Mouse (Mus musculus) heart, postnatal 0 days (tissue): ENCODE results near the gene Nlrx1. TPM values are rescaled to one million over a fixed set of nuclear protein-coding genes. Genes with fewer than 3 reads are reported as not detected.

Experiments
- ATAC-seq: fragments of 200-750 bp; cut with Nextera tagmentation; 2 replicates; pipeline ENCODE4 v1.8.0; 2017; ENCODE audit warnings: low read depth, moderate number of reproducible peaks, moderate library complexity; ENCODE audit not compliant: insufficient read depth
- DNase-seq: peaks from one replicate; pipeline ENCODE4 v3.0.0-alpha.2; 2016; ENCODE audit warnings: low spot score
- H3K27ac ChIP-seq: fragments of 300-500 bp; sonication (generic); 2 replicates; pipeline ENCODE4 v1.5.1; 2014; ENCODE audit warnings: low read depth, mild to moderate bottlenecking
- H3K27me3 ChIP-seq: fragments of 300-500 bp; sonication (generic); 2 replicates; pipeline ENCODE4 v1.6.1; 2014; ENCODE audit warnings: low read length, mixed read lengths; ENCODE audit not compliant: control insufficient read depth, insufficient read depth
- H3K36me3 ChIP-seq: fragments of 300-500 bp; sonication (generic); replicated peaks from 2 replicates; pipeline ENCODE4 v1.6.1; 2014; ENCODE audit warnings: low read length, mixed read lengths; ENCODE audit not compliant: control insufficient read depth, insufficient read depth
- H3K4me1 ChIP-seq: fragments of 300-500 bp; sonication (generic); 2 replicates; pipeline ENCODE4 v1.6.1; 2014; ENCODE audit warnings: antibody characterized with exemption; ENCODE audit not compliant: control insufficient read depth, insufficient read depth
- H3K4me2 ChIP-seq: fragments of 300-500 bp; sonication (generic); 2 replicates; pipeline ENCODE4 v1.6.1; 2014; ENCODE audit warnings: low read depth, mild to moderate bottlenecking, low read length, moderate library complexity
- H3K4me3 ChIP-seq: fragments of 300-500 bp; sonication (generic); 2 replicates; pipeline ENCODE4 v1.5.1; 2014; ENCODE audit warnings: low read depth, low read length
- H3K9ac ChIP-seq: fragments of 300-500 bp; sonication (generic); replicated peaks from 2 replicates; pipeline ENCODE4 v1.6.1; 2014; ENCODE audit warnings: low read depth, low read length, mixed read lengths
- H3K9me3 ChIP-seq: fragments of 300-500 bp; sonication (generic); replicated peaks from 2 replicates; pipeline ENCODE4 v1.6.1; 2016; ENCODE audit warnings: low read length; ENCODE audit not compliant: control insufficient read depth
- CTCF ChIP-seq: IDR thresholded peaks from 2 replicates; pipeline ENCODE4 v1.5.1; 2016; ENCODE audit warnings: antibody characterized with exemption, control low read depth, low read depth
- EP300 ChIP-seq: IDR thresholded peaks from 2 replicates; pipeline ENCODE4 v1.6.1; 2016; ENCODE audit warnings: antibody characterized with exemption, low read depth
- WGBS: fragments of 180-500 bp; shearing (Covaris S2); extraction: QIAGEN DNeasy Blood & Tissue Kit; methylation state at CpG from one replicate; pipeline ENCODE4 v1.1.7; 2014; 5-methylcytosine and 5-hydroxymethylcytosine counted together
- polyA plus RNA-seq: library from polyadenylated mRNA; unstranded; fragments of >200 nt; fragmentation: Nextera tagmentation; extraction: Ambion mirVana; gene quantifications from 2 replicates; pipeline ENCODE4 v1.2.1, GENCODE M21; 2015
- total RNA-seq: library from RNA; depleted of rRNA; stranded (reverse); fragments of >200 nt; gene quantifications from 2 replicates; pipeline ENCODE4 v1.2.3, GENCODE M21; 2014; ENCODE audit warnings: low replicate concordance

Gene Nlrx1
- total and polyA plus RNA-seq, 2 experiments from 2014 or later, result 10.2 to 15.4 TPM

DNA sequence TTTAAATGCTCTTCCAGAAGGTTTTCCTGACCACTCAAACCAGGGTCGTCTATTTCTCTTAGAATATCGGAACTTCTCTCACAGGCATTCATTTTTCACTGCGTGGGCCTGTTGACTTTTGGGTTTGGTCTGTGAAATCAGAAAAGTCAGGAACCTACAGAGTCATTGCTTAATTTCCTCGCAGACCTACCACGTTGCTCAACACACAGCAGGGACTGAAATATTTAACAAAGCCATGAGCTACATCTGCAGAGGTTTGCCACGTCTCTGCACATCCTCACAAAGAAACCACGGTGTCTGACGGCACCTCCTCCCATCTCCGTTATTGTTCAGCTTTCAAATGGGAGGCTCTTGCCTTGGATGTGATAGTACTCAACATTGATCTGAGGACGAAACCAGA is 9.4 kb downstream of the Nlrx1 start:
- H3K4me1 ChIP-seq, result no peaks in the 10 kb centered on the region
- no peaks in the 10 kb centered on the region for H3K9me3 ChIP-seq
- H3K4me3 ChIP-seq, result no peak overlapping the region
- H3K4me2 ChIP-seq, result no peak overlapping the region
- H3K27ac ChIP-seq, result no peak overlapping the region
- H3K9ac ChIP-seq, result no peak overlapping the region
- ATAC-seq, result no peak
- WGBS, result 76% methylated on average over 10 of the region's 10 CpGs
- H3K27me3 ChIP-seq, result no peaks in the 10 kb centered on the region
- peaks cover 8% of the 10 kb centered on the region for H3K36me3 ChIP-seq
- no peak for TF ChIP-seq EP300
- TF ChIP-seq CTCF, result no peak
- DNase-seq, result no peak

DNA sequence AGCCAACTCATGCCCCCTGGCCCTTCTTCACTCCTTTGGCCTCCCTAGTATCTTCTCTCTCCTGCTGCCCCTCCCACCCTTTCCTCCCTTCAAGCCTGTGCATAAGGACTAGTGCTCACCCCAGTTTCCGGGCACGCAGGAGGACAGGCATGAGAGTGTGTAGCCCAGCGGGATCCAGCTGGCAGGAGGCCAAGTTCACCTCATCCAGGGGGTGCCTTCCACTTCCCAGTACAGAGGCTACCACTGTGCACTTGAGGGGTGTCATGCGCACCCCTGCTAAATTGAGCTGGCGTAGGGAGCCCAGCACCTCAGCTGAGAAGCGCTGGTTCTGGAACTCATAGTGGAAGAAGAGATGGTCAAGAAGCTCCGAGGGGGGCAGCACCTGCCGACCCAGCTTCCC is 12.2 kb downstream of the Nlrx1 start:
- Histone ChIP-seq H3K27ac (no peak overlapping the region), H3K36me3 (no peaks in the 10 kb centered on the region), H3K4me3 (no peak overlapping the region), H3K4me1 (no peaks in the 10 kb centered on the region), H3K9me3 (no peaks in the 10 kb centered on the region), H3K9ac (no peak overlapping the region), H3K4me2 (no peak overlapping the region), H3K27me3 (no peaks in the 10 kb centered on the region)
- ATAC-seq, result no peak
- TF ChIP-seq CTCF, result no peak
- no peak for TF ChIP-seq EP300
- WGBS, result 67% methylated on average over 8 of the region's 8 CpGs
- DNase-seq, result no peak

DNA sequence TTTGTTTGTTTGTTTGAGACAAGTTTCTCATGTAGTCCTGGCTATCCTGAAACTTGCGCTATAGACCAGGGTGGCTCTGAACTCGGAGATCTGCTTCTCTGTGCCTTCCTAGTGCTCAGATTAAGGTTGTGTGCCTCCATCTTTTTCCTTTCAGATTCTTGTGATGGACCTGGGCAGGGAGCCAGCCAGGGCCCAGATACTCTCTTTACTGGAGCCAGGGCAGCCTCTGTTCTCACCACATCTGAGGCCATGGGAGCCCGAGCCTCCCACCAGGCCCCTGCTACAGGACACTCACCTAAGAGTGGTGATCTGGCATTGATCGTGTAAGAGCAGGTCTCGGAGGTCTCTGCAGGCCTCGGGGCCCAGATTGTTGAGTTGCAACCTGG is 13.3 kb downstream of the Nlrx1 start:
- Histone ChIP-seq H3K9me3 (no peaks in the 10 kb centered on the region), H3K4me2 (no peak overlapping the region), H3K4me3 (no peak overlapping the region), H3K27me3 (no peaks in the 10 kb centered on the region), H3K36me3 (no peaks in the 10 kb centered on the region), H3K9ac (no peak overlapping the region), H3K27ac (no peak overlapping the region), H3K4me1 (no peaks in the 10 kb centered on the region)
- no peak for ATAC-seq
- no peak for DNase-seq
- 50% methylated on average over 6 of the region's 6 CpGs for WGBS
- TF ChIP-seq CTCF (no peak), EP300 (no peak)

DNA sequence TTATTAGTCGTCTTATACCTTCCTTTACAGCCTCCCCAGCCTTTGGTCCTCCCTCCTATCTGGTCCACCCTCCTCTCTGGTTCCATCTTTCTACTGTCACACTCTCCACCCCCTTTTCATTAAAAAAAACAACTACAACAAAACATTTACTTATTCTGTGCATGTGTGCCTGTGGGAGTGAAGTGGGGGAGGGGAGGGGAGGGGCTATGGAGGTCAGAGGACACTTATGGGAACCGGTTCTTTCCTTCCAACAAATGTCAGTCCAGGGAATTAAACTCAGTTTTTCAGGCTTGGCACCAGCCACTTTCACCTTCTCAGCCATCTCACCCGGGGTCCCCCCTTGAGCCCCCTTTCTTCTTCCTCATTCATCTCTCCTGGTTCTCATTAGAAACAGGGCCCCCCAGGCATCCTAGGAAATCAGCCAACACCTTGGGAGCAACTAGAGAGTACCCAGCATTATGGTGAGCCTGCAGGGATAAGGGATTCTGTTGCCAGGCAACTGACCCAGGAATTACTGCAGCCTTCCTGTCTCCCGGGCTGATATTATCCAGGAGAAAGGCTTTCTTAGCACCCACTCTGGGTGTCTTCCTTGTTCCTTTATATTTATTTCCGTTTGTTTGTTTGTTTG is 13.8 kb downstream of the Nlrx1 start:
- DNase-seq (no peak), ATAC-seq (no peak)
- Histone ChIP-seq H3K9ac (no peak overlapping the region), H3K27me3 (no peaks in the 10 kb centered on the region), H3K27ac (no peak overlapping the region), H3K9me3 (no peaks in the 10 kb centered on the region), H3K36me3 (no peaks in the 10 kb centered on the region), H3K4me2 (no peak overlapping the region), H3K4me1 (no peaks in the 10 kb centered on the region), H3K4me3 (no peak overlapping the region)
- TF ChIP-seq EP300, result no peak
- no peak for TF ChIP-seq CTCF
- 29% methylated on average over 5 of the region's 5 CpGs for WGBS

DNA sequence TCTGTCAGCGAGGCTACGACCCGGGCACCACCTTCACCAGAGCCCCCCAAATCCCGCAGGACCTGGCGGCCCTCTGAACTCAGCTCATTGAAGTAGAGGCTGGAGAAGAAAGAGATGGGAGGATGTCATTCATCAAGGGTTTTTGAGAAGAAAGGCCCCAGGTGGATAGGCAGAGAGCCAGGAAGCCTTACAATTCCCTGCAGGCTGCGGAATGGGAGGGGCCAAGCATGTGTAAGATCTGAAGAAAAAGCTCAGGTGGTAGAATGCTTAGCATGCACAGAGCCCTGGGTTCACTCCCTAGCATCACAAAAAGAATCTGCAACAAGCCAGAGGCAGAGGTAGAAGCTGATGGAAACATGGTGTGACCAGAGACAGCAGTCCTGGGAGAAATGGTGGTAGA is 15.0 kb downstream of the Nlrx1 start:
- ATAC-seq (no peak), DNase-seq (no peak)
- Histone ChIP-seq H3K9me3 (no peaks in the 10 kb centered on the region), H3K9ac (no peak overlapping the region), H3K4me1 (no peaks in the 10 kb centered on the region), H3K27me3 (no peaks in the 10 kb centered on the region), H3K4me3 (no peak overlapping the region), H3K36me3 (no peaks in the 10 kb centered on the region), H3K27ac (no peak overlapping the region), H3K4me2 (no peak overlapping the region)
- WGBS, result 83% methylated on average over 6 of the region's 6 CpGs
- no peak for TF ChIP-seq CTCF
- TF ChIP-seq EP300, result no peak

DNA sequence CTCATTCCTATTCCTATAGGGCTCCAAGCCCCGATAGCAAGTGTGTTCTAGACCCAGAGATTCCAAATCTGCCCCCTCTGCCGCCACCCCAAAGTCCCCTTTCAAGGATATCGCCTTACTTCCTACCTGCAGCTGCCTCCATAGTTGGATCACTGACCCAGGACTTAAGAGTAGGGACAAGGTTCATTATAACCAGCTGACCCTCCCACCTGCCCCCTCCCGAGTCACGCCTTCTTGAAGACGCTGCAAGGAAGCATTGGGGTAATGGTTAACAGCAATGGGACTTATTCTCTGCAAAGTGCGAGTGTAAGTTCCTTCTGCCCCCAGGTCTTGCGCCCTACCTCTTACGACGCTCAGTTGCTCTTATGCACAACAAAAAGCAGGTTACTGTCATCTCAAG is 17.1 kb downstream of the Nlrx1 start, which contains the start of gene Pdzd3:
Pdzd3 (minus strand) TSS at position 158 of the 400 bp plus-strand sequence.
- no peak within 1 kb of the TSS for H3K4me3 ChIP-seq
- H3K4me2 ChIP-seq, result no peak within 1 kb of the TSS
- no peaks in the 10 kb centered on the region for H3K4me1 ChIP-seq
- TF ChIP-seq EP300, result no peak
- no peaks in the 10 kb centered on the region for H3K36me3 ChIP-seq
- ATAC-seq (no peak), DNase-seq (no peak)
- no peak within 1 kb of the TSS for H3K27ac ChIP-seq
- H3K9ac ChIP-seq, result no peak within 1 kb of the TSS
- 81% methylated on average over 10 of the region's 10 CpGs for WGBS
- no peaks in the 10 kb centered on the region for H3K9me3 ChIP-seq
- H3K27me3 ChIP-seq, result no peaks in the 10 kb centered on the region
